Mouse (Mus musculus): ENCODE results near the gene Syt17.

Syt17 gene

DNA sequence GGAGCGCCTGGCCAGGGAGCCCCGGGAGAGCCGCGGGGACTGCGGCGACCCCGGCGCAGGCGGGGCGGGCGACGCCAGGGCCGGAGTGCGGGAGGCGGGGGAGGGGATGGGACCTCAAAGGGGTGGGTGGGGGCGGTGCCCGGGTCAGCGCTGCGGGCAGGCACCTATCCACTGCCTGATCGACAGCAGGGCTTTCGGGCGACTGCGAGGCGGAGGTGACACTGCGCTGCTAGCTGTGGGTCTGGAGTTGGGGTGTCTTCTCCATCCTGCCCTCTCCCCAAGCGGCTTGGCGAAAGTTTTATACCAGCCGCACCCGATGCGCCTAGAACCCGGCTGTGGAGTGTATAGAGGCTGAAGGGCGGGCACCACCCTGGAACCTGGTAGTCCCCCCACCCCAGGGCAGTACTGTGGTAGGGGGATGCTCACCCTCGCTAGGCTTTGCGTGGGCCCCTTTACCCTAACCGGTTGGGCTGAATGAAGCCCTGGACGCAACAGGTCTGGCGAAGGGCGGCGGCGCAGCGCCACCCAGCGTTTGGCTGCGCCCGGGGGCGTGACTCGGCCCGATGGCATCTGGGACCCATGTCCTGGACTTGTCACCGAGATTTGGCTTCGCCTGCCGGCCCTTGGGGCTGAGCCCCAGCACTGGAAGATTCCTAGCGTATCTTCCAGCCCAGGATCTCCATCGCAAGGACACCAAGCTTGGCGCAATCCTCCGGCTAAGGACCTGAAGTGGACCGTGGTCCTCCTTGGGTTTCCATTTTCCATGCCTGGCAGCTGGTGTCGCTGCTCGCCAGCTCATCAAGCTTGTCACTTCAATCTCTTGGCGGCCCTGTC is at the start of gene Syt17:
Gene Syt17 (minus strand): TSS at position 89 of the 834 bp plus-strand sequence.
- no peak for DNase-seq (ENCODE audit: low read depth)

DNA sequence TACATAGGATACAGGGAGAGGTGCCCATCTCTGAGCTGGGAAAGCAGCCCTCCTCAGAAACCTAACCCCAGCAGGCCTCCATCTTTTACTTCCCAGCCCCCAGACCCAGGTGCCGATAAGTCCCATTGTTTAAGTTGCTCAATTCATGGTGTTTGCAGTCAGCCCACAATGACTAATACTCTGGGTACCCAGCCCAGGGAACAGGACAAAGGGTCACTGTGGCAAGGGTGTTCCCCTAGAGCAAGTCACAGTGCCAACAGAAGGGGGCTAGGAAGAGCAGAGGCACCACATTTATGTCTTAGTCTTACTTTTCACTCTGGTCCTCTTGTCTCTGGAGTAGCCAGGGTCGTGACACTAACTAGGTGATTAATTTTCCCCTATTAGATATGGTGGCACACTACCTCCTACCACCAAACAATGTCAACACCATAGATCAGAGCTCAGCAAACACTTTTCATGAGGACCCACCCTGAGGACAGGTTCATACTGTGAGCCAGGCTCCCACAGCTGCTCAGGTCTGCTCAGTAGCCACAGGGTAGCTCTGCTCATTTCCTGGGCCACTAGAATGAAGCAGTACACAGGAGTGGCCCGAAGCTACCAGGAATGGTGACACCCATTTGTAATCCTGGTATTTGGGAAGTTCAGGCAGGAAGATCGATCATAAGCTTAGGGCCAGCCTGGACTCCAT is 47.0 kb upstream of the Syt17 start:
- DNase-seq (ENCODE audit: low read depth): no peak

DNA sequence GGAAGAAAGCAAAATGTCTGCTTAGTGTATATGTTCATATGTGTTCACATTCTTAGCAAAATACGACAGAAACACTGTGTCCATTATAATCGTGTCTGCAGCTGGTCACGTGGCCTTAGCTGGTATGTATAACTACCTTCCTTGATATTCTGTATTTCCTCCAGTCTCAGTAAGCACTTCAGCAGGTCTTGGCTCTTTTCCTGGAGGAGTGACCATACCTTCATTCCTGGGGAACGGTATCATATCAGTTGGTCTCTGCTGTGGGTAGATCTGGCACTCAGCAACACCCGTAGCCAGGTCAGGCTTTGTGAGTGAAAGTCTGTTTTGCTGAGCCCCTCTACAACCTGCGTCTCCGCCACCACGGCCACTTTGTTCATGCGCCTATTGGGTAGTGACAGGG is 45.9 kb upstream of the Syt17 start:
- DNase-seq (ENCODE audit: low read depth): no peak

DNA sequence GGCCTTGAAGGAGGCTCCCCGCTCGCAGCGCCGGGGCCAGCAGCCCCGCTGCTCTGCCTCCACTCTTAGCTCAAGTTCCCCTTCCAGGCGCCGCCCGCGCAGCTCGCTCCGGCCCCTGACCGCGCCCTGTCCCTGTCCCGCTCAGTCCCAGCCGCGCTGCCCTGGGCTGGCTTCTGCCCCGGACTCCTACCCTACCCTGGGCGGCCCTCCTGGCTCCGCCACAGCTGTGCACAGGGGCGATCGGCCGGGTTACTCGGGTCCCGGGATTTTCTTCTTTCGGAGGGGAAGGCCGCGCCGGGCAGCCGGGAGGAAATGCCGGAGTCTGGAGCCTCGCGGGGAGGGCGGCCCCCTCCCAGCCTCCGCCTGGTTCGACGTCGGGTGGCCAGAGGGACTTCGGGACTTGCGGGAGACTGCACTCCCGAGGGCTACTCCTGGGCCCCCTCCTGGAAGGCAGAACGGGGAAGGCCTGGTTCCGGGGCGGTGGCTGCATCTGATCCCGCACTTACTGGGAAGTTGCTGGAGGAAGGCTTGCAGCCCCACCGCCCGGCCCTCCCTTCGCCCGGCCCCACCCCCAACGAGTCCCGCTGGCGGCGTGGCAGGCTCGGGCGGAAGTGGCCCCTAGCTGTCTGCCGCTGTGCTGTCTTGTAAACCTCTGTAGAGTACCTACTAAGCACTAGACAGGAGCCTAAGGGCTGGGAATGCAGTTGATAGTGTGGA is 43.6 kb upstream of the Syt17 start, which contains the start of gene Itpripl2:
Gene Itpripl2 (minus strand): TSS at position 545 of the 717 bp plus-strand sequence.
- DNase-seq (ENCODE audit: low read depth): peak; percentile 19

DNA sequence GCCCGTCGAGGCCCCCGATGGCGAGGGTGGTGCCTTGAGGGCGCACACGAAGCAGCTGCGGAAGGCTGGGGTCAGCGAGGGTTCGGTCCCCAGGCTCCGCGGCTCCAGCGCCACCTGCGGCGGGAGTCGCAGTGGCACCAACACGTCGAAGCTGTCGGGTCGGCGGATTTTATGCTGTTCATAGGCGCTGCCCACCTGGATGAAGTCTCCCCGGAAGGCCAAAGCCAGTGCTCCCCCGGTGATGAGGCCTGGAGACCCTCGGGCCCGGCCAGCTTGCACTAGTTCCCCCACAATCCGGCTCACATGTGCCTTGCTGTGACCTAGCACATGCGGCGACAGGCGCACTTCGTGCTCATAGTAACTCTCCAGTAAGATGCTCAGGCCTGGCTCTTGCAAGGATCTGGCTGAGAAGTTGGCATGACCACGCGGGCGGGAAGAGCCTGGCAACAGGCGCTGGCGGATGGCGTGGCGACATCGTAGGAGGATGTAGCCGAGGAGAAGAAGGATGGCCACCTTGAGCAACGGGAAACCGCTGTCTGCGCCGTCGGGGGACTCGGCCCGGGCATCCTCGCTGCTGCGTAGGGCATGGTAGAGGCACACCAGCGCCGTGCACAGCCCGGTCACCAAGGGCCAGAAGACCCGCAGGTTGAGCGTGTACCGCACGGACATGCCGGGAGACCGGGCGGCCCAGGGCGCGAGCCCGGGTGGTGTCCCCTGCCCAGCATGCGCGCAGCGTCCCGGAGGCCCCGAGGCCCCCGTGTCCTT is 42.8 kb upstream of the Syt17 start:
- DNase-seq (ENCODE audit: low read depth): peak; percentile 9

DNA sequence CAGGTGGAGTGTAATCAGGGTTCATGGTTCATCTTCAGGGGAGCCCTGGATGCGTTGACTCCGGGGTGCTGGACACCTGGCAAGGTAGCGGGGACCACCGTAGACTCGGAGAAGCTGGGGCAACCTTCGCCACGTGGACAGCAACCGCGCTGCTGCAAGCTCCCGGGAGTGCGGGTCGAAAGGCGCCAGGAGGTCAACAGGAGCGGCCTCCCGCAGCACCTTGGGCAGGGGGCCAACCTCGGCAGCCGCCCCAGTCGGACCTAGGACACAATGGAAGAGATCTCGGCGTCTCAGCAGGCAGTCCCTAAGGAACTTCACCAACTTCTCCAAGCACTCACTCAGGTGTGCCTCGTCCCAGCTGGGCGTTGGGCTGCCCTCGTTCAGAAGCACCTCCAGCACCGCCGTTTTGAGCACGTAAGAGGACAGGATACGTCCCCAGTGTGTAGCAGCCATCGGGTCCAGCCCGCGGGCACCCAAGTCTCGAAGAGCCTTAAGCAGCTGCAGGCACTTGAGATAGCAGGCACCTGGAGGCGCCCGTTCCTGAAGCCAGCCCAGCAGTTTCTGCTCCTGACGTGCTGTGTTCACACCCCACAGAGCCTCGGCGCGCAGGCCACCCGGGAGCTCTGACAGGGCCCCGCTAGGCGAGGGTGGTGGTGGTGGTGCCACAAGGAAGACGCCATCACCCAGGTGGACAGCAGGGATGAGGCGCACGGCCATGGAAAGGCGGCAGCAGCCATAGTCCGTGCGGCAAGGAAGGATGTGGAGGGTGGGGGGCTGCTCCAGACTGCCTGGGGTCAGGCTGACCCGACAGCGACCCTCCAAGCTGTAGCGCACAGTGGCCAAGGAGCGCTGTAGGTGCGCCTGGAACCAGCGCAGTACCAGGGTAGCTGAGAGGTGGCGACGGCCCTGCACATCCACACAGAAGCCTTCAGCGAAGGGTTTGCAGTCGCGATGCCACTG is 42.0 kb upstream of the Syt17 start:
- no peak for DNase-seq (ENCODE audit: low read depth)

DNA sequence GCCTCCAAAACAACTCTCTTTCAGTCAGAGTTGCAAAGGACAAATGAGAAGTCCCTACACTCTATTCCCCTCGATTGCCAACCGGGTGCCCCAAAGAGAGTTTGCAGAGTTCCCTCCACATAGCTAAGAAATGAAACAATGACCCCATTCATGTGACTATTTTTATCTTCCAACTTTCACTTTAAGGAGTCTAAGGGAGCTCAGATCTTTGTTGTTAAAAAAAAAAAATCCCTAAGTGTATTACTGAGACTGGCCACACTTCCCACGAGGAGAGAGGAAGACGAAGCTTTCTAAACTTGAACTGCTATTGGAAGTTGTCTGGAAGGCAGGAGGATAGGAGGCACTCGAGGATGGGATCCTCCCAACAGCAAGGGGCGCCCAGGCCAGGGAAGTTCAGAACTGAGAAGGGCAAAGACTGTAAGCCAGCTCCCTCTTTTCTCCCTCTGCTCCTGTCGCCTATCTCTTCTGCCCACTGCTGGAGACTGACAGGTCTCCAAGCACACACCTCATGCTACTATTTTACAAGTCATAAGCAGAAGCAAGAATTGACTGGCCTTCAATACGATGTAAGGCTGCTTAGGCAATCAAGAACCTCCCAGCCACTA is 40.1 kb upstream of the Syt17 start:
- DNase-seq (ENCODE audit: low read depth): no peak

DNA sequence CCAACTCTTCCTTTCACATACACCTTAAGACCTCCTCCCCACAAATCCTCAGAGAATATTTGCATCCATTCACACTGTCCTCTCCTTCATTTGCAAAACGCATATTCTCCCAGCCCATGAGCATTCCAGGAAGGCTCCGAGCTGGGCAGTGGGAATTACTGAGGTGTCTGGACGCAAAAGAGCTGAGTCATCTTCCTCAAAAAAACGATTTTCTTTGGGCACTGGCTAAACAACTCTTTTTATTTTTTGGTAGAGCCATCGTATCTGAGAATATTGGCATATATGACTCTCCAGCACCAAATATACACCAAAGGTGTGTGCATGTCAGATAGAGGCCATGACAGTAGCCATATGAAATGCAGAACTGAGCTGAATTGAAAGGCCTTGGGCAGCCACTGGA is 38.9 kb upstream of the Syt17 start:
- no peak for DNase-seq (ENCODE audit: low read depth)

DNA sequence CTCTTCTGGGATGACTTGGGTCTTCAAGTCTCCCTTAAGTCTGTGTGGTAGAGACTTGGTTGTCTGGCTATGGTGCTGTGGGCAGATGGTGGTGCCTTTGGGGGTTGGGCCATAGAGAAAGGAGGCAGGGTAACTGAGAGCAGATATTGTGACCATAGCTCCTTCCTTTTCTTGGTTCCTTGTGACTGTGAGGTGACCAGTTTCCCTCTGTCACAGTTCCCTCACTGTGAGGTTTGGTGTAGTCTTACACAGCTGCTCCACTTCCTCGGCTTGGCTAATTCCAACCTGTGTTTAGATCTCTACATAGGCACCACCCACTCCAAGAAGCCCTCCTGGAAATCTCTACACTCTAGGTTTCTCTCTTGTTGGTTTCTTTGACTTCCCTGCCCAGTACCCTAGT is 36.0 kb upstream of the Syt17 start:
- no peak for DNase-seq (ENCODE audit: low read depth)

DNA sequence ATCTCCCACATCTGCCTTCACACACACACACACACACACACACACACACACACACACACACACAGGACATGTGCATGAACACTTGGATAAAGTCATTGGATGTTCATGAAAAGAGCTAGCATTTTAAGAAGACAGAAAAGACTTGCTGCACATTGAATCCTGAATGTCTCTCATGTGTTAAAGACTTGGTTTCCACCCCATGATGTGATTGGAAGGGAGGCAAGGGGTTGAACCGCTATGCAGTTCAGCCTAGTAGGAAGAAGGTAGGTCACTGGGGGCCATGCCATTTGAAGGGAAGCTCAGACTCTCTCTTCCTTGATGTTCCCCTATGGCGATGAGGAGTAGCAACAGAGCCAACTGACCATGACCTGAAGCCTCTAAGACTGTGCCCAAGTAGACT is 34.0 kb upstream of the Syt17 start:
- no peak for DNase-seq (ENCODE audit: low read depth)

DNA sequence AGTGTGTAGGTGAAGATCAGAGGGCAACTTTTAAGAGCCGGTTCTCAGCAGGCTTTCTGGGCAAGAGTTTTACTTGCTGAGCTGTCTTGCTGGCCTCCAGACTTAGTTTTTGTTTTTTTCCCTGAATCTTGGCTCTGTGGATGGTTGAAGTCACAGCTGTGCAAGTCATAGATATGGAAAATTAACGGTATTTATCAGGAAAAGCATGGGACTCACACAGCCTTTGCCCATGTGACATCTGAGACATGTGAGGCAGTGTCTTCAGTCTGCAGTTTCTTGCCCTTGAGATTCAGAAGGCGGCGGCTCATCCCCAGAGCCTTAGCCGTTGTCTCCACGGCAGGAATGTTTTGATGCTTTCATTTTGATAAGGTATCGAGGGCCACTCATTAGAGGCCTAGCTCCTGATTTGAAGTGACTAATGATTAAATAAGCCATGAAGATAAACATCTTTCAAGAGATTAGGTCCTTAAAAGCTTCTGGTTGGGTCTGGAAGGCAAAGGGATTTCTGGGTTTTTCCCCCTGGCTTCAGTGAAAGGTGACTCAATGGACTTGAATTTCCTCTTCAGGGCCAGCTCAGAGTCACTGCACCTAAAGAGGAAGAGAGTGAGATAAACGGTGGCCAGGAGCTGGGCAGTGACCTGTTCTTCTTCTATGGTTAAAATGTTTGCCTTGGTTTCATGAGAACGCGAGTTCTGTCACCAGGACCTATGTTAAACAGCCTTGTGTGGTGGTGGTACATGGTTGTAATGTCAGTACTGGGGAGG is 33.2 kb upstream of the Syt17 start:
- no peak for DNase-seq (ENCODE audit: low read depth)

DNA sequence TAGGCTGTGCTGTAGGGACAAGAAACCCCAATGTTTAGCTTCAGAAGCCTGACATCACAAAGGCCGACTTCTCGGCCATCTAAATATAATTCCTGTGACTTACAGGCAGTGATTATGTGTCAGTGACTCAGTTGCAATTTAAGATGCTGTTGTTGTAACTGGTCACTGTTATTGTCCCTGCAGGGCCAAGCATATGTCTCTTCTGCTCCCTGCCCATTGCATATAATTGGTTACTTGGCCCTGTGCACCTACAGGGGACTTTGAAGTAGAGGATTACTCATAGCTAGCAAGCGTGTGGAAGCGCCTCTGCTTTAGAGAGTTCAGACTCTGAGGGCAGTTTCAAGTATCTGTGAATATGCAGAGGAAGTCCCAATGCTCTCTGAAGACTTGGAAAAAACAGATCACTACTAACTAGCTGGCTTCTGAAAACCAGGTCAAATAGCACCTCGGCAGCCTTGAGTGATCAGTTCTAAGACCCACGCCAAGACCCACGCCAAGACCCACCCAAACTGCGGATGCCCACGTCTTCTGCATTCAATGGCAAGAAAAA is 32.2 kb upstream of the Syt17 start:
- no peak for DNase-seq (ENCODE audit: low read depth)

DNA sequence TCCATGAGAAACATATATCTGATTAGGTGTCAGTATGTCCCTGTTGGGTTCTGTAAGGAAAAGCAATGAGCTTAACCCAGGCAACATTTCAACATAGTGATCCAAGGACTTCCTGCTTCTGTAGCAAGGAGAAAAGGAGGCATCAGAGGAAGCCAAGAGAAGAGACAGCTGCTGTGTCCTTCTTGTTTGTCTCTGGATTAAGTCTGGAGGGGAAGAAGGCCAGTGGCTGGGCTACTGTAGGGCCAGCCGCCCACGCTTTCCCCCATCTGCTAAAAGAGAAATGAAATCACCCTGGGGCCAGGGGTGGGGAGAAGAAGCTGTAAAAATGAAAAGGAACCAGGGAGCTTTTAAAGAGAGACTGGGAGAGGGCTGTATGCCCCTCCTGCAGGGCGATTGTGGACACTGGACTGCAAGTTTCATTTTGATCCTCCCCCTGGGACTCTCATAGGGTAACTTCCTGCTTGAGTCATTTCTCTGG is 30.9 kb upstream of the Syt17 start:
- DNase-seq (ENCODE audit: low read depth): no peak

DNA sequence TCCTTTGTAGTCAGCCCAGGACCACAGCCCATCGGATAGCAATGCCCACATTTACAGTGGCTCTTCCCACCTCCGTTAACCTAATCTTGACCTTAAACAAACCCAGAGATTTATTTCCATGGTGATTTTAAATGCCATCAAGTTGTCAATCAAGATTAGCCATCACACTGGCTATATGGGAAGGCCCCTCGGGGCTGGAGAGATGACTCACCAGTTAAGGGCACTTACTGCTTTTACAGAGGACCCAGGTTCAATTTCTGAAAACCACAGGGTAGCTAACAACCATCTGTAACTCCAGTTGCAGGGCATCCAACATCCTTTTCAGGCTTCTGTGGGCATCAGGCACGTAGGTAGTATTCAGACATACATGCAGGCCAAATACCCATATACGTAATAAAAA is 28.4 kb upstream of the Syt17 start:
- DNase-seq (ENCODE audit: low read depth): no peak

DNA sequence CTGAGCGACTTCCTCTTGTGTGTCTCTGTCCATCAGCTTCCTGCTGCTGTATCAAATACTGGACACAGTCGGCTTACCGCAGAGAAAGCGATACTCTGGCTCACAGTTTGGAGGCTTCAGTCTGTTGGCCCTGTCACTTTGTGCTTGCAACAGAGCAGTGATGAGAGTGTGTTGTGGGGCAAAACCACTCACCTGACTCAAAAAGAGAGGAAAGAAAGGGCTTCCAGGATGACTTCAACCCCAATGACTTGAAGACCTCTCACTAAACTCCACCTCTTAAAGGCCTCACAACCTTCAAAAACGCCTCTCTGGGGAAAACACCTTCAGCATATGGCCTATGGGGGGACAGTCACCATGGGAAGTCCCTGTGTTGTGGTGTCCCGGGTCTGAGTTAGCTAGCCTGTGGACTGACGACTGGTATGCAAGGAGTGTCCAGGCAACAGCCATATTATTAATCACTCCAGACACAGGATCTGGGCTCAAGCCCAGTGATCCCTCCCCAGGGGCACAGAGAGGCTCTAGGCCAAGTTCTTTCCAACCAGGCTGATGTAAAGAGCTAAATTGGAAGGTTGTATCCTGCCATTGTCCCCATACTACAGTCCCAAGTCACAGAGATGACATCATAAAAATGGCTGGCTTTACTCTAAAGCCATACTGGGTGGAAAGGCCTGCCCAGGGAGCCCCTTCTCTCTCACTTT is 27.1 kb upstream of the Syt17 start:
- no peak for DNase-seq (ENCODE audit: low read depth)

DNA sequence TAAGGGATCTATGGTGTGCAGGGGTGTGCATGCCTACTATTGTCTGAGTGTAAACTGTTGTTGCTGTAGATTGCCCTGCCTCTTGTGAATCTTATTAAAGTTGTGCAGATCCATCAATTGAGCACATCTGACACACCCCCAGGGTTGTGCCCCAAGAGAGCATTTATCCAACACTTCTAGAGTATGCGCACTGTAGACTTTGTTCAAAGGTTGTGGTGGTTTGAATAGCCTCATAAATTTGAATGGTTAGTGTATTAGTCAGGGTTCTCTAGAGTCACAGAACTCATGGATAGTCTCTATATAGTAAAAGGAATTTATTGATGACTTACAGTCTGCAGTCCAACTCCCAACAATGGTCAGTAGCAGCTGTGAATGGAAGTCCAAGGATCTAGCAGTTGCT is 24.9 kb upstream of the Syt17 start:
- no peak for DNase-seq (ENCODE audit: low read depth)

DNA sequence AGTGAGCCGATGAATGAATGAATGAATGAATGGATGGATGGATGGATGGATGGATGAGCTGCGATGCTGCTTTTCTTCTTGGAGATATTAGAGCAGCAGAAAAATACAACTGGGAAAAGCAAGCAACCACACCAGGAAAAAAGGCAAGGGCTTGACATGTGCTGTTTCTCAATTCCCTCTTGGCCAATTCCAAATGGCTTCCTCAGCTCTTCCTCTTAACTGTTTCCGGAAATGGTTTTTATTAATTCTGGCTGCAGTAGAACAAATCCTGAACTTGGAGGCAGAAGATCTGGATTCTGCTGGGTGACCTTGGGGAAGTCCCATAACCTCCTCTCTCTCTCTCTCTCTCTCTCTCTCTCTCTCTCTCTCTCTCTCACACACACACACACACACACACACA is 20.0 kb upstream of the Syt17 start:
- DNase-seq (ENCODE audit: low read depth): no peak

DNA sequence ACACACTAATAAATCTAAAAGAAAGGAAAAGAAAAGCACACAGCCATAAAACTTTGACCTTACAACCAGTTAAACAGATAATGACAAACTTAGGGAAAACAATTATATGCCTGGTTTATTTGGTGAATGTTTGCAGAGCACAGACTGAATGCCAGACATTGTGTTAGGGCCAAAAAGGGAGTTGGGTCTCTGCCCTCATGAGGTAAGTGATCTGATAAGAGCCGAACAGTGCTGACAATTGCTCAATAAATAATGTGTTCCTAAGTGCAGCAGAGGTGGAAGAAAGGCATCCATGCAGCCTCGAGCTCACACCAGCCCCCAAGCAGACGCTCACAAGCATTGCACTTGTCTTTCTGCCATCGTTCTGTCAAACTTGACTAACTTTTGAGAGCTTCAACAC is 16.4 kb upstream of the Syt17 start:
- DNase-seq (ENCODE audit: low read depth): no peak
